Mouse (Mus musculus) adrenal gland, postnatal 4 days (tissue): Measurements from ENCODE around the gene Slc35e2. TPM values are rescaled to one million over a fixed set of nuclear protein-coding genes. Genes with fewer than 3 reads are reported as not detected.

Source experiments
- DNase-seq, 2 experiments: peaks; one replicate each; pipeline ENCODE4 v3.0.0; 2021 to 2022; ENCODE audit warnings: low spot score in 2 of 2, mixed read lengths in 2 of 2
- total RNA-seq, 2 experiments: library from RNA; stranded (reverse); gene quantifications; 2 replicates each; pipeline ENCODE4 v1.2.3; 2021

Slc35e2 gene
- total RNA-seq, 2 experiments from 2014 or later, result 30.5 to 32.9 TPM

DNA sequence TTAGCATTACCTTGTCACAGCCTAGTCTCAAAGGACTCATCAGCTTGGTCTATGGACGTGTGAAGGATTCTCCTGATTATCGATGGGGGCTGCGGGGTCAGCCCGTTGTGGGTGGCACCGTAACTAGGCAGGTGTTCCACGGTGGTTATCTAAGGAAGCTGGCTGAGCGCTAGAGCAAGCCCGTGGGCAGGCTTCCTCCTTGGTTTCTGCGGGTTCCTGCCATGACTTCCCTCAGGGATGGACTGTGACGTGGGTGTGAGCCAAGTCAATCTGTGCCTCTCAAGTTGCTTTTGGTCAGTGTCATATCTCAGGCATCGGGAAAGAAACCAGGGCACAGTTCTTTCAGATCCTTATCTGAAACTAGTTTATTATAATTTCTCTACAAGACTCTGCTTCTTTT lies 26.3 kb upstream of the Slc35e2 start:
- no peak for DNase-seq

DNA sequence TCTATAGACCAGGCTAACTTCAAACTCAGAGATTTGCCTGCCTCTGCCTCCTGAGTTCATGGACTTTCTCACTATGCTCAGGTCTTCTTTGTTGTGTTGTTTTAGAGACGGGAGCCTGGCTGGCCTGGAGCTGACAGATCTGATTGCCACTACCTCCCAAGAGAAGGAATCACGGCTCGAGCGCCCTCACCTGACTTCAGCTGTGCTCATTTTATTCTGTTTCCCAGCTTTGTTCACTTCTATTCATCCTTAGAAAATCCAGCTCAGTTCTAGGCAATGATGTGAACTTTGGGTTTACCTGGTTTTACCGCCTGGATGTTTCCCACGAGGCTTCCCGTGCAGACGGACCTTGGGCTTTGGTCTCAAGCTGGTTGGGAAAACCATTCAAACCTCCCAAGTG lies 25.7 kb upstream of the Slc35e2 start:
- no peak for DNase-seq

DNA sequence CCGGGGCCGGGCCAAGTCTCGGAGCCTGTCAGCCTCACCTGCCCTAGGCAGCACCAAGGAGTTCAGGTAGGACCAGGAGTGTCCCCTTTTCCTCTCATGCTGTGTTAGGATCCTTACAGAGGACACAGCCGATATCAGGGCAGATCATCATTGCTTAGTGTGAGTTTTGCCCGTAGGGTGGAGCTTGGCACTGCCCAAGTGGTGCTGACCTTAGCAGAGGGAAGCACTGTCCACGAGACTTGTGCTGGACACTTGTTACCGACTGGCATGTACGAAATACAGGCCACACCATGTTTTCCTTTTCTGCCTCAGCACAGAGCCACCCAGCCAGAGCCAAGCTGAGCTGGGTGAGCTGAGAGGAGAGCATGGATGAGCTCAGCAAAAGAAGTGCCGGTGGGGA lies 24.1 kb upstream of the Slc35e2 start:
- DNase-seq, result no peak

DNA sequence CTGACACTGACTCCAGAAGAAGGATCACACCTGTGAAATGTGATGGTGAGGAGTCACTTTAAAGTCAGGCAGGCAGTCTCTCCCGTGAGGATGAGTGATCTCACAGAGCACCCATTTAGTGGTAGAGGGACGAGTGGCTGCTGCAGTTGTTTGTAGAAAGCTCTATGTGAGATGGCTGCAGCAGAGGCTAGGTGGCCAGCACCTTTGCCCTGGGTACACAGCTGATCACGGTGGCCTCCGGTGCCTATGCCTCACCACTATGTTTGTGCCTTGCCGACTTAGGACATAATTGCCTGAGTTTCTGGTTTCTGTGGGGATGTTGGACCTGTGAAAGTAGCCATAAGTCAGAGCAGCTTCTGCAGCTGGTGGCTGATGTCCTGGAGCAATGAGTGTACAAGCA lies 23.5 kb upstream of the Slc35e2 start:
- no peak for DNase-seq

DNA sequence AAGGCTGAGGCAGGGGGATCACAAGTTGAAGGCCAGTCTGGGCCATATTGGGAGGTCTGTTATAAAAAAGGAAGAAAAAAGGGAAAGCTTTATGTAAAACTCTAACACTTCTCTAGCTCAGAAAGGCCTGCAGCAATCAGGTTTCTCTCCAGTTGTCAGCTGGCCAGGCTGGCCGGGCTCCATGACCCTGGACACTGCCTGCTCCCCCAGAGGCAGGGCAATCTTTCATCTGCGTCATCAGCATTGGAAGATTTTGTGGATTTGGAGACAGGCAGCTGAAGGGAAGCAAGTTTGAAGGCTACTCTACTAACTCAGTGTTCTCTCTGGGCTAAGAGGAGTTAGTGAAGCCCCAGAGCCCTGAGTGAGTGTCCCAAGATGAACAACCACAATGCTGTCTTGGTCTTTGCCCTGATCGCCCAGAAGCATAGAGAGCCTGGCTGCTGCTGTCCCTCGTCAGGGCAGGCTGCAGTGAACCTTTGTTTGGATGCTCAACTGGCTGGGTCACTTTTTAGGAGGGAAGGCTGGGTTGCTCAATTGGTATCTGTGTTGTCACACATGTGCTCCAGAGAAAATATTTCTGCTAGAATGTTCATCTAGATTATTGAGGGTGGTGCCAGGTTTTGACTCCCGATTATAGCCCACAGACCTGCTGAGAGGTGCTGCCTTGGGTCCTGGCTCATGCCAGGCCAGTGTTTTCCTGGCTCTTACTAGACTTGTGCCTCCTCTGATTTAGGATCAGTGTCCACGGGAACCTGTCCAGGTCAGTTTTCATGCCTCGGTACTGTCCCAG lies 22.7 kb upstream of the Slc35e2 start:
- DNase-seq, result peak in 1 of 2 experiments; percentile 75

DNA sequence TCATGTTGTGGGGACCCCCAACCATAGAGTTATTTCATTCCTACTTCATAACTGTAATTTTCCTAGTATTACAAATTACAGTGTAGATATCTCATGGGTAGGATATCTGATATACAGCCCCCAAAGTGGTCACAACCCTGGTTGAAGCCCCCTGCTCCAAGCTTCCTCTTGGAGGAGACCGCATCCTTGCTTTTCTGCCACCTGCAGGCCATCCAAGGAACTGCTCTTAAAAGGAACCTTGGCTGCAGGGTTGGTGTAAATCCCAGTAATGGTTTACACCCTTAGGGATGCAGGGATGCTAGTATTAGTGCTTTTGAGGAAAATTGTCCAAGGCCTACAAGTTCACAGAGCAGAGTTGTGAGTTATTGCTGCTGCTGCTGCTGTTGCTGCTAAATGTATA lies 20.8 kb upstream of the Slc35e2 start:
- no peak for DNase-seq

DNA sequence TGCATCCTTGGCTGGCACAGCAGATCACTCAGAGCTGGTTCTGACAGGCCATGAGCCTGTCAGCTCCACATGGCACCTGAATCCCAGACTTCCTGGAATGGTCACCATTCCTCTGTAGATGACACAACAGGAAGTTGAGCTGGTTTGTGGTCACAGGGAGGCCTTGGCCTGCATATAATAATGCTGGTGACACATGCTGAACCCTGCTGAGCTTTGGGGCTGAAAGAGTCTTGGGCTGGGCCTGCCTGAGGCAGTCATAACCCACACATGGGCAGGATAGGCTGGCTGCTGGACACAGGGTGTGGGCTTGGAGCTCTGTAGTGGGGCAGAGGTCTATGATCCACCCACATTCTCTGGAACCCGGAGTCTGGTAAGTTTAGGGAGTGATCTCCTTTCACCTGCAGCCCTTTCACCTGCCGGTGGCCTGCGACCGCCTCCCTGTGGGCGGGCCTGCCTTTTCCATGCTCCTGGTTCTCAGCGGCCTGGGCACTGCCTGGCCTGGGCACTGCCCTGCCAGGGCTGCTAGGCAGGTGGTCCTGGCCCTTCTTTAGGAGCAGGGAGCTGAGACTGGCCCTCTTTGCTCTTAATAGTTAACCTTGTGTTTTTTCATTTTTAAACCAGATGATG lies 18.8 kb upstream of the Slc35e2 start:
- no peak for DNase-seq

DNA sequence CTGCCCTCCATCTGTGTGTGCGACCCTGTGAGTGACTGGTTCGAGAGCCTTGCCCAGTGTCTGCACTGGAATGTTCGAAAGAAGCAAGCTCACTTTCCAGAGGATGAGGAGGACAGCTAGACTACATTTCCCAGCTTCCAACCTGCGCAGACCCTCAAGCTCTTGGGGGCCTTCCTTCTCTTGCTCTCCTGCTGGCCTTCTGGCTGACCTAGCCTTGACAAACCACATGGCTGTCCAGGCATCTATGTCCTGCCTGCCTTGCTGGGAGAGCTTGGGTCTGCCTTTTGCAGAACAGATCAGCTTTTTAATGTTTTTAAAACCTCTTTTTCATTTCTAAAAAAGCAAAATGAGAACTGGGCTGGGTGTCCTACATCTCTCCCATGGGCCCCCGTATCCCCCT lies 11.9 kb upstream of the Slc35e2 start:
- no peak for DNase-seq

DNA sequence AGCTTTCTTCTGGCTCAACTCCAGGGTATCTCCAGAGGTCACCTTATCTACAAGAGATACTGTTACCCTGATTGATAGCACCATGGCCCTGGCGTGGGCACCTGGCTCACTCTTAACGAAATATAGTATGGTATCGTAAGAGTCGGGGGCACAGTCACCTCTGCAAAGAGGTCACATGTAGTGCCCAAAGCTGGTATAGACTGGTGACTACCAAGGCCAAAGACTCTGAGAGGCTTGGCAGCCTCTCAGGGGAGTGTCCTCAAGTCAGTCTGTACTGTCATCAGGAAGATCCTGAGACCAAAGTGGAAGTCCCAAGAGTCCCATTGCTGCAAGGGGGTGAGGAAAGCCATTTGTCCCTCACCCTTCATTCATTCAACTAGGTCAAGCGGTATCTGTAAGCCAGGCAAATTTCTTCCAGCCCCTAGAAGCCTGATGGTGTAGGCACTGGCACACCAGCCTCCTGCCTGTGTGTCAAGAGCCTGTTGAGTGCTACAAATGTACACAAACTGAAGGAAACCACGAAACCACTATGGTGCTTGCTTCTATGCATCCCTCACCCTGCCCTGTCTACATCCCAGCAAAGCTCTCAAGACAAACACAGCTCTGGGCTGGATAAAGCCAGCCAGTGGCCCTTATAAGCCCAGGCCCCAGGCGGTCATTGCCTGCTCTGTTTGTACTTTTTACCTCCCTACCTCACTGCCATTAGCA lies 10.1 kb upstream of the Slc35e2 start:
- DNase-seq, result no peak

DNA sequence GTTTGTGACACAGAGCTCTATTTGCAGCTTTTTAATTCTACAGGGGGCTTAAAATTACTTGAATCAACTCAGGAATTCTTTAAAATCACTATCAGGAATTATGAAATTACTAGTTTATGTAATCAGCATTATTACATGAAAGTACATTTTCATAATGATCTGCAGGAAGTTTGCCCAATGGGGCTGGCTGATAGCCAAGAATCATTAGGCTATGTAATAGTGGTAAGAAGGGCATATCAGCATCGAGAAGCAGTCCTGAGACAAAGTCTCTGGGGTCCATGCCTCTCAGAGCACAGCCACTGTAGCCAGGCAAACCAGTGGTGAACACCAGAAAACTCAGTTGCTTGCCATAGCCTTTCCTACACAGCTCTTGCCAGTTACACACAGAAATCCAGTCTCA lies 7.4 kb upstream of the Slc35e2 start:
- DNase-seq, result no peak

DNA sequence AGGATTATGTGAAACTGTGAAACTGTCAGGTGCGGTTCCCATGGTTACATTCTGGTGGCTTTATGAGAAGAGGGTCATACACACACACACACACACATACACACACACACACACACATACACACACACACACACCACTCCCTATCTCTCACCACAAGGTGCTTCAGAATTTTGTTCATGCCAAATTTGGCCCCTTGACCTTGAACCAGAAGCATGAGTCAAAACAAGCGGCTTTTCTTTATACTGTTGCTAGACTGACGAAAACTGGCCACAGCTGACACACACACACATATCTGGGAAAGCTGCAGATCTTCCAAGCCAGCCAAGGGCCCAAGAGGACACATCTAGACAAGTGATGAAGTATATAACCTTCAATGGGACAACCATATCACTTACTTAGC lies 5.4 kb upstream of the Slc35e2 start:
- no peak for DNase-seq

DNA sequence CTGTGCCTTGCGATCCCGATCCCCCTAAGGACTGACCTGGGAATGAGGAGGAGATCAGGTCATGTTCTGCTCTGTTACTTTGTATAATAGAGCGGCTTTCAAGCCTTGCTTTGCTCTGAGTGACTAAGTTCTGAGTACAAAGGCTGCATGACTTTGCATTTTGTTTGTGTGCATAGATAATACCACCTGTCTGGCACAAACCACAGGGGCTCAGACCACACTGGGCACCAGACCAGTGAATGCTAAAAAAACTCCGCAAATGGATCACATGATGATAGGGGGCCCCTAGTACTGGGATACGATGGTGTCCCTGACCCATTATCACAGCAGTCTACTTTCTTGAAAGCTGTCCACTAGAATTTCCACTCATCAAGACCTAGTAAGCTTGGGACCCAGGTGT lies 4.6 kb upstream of the Slc35e2 start:
- DNase-seq, result no peak

DNA sequence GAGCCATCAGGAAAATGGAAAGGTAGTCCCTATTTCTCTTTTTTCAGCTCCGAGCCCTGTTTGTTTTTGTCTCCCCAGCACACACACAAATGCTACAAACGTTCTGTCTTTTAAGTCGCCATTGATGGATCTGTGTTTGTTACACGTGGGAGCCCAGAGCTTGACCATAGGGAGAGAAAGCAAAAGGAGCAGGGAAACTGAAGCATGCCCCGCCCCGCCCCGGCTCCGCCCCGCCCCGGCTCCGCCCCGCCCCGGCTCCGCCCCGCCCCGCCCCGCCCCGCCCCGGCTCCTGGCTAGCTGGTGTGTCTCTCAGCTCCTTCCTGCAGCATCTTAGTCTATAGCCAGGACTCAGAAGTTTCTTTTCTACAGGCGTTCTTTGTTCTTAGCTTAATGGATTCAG lies 2.7 kb upstream of the Slc35e2 start:
- DNase-seq, result no peak

DNA sequence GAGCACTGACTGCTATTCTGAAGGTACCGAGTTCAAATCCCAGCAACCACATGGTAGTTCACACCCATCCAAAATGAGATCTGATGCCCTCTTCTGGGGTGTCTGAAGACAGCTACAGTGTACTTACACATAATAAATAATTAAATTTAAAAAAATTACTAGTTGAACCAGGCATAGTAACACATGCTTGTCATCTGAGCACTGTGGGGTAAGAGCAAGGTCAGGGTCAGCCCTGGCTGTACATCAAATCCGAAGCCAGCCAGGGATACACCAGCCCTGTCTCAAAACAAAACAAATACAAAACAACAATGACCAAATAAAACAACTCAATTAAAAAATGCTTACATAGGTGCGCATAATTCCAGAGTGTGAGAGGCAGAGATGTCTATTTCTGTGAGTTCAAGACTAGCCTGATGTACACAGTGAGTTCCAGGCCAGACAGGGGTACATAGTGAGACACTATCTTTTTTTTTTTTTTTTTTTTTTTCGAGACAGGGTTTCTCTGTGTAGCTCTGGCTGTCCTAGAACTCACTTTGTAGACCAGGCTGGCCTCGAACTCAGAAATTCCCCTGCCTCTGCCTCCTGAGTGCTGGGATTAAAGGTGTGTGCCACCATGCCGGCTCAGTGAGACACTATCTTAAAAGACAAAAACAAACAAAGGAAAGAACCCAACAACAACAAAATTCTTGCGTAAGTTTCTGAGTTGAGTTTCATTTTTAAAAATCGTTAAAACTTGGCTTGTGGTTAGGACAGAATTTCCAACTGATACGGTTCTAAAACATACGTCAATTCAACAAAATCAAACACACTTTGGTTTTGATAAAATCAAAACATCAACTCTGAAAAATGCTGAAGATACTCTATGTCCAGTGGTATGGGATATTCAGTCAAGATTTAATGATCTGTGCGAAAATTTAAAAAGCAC lies 1.1 kb upstream of the Slc35e2 start:
- DNase-seq, result no peak

DNA sequence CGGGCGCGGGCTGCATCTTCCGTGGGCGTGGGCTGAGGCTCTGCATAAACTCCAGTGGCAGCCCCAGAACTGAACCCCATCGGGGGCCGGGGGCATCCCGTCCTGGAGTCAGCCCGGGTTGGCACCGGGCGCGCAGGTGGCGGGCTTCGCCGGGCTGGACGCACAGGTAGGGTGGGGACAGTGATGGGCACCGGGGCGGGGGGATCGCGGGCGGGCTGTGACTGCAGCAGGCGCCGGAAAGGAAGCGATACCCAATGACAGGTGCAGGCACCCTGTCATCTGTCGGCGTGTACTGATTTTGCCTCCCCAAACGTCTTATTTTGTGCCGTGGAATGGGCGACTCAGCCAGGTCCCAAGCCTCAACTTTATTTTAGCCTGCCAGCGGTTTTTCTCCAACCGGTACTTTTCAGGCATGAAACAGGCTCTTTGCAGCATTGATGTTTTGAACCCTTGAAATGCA lies 811 bp downstream of the Slc35e2 start:
- no peak for DNase-seq

DNA sequence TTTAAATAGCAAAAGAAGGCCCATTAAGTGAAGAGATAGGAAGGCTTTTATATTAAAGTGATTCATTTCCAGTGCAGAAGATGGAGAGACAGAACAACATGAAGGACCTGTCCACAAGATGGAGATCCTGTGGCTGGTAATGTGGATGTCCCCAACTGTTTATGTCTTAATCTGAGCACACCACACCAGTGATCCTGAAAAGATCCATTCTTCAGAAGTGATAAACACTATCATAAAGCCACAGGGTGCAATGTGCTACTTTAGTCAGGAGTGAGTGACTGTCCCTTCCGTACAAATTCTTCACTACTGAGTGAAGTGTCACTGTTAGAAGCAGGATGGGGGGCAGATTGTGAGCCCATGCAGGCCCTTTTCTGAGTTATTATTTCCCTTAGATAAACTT lies 1.5 kb downstream of the Slc35e2 start:
- no peak for DNase-seq

DNA sequence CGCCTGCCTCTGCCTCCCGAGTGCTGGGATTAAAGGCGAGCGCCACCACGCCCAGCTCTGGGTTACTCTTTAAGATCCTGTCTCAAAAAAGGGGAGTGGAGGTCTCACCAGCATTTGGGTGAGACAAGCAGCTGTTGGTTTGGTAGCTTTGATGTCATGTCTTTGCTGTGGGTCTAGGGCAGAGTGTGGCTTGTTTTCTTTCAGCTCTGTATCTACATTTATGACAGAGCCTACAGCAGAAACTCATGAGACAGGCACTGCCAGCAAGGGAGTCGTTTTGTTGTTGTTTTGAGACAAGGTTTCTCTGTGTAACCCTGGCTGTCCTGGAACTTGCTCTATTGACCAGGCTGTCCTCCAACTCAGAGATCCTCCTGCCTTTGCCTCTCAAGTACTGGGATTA lies 2.6 kb downstream of the Slc35e2 start:
- DNase-seq, result no peak

DNA sequence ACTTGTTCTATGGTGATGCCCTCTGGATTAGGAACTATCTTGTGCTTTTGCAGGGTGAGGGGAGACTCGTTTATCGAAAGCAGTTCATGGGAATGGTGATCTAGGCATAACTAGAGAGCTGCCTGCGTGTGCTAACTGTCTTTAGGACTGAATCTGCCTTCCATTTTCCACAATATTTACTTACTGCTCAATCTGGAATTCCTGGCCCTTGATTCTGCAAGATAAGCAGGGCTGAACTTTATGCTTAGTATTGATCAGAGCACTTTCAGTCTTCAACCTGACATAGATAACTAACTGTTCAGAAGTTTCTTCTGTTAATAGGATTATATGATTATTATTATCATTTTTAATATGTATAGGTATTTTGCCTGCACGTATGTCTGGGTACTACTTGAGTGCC lies 3.9 kb downstream of the Slc35e2 start:
- no peak for DNase-seq

DNA sequence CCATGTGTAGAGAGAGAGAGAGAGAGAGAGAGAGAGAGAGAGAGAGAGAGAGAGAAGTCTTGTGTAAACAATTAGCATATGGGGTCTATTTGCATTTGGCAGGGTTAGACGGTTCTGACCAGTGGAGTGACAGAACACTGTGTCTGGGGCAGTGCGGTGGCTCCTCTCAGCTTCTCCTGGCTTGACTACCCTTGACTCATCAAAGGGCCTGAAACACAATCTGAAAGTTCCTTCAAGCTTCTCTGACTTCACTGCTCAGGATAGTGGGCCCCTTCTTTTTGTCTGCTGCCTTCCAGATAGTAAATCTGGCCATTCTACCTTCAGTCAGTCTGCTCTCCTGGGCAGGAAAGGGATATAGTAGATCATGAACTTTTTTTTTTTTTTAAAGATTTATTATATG lies 5.6 kb downstream of the Slc35e2 start:
- DNase-seq, result no peak

DNA sequence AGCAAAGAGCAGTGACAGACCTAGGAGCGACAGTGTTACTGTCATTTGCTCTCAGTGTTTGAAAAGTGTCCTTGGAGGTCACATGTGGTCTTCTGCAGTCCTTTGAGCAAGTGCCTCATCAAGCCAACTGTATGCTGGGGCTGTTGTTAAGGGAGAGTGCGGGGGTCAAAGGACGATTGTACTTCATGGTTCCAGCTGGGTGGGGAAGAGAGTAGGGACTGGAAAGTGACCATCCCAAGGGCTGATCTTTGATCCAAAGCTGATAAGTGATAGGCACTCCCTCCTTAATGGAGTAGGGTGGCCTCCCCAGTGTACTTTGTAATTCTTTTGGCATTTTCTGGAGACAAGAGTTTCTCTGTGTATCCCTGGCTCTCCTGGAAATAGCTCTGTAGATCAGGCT lies 10.6 kb downstream of the Slc35e2 start:
- DNase-seq, result no peak

DNA sequence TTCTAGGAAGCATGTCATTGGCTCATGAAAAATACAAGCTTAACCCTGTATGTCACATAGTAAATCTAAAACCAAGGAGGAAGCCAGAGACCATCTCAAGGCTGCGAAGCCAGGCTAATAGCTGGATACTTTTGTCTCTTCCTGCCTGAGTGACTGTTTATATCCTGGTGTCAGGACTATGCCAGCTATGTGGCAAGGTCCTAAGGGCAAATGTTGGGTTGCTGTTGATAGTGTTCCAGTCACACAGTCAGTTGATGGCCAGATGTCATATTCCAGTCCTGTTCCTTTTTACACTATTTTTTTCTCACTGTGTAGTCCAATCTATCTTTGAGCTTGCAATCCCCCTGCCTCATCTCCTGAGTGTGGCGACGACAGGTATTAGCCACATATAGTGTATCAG lies 12.0 kb downstream of the Slc35e2 start:
- DNase-seq, result no peak
